Mouse (Mus musculus) liver, embryonic 15.5 days (tissue): ENCODE measurements at regions not wholly inside any gene's neighbourhood (a gene's known extent, or its start where the extent isn't known, plus 50 kb on each side); places are given as distances from the start of the nearest gene placed in this dataset.

Source experiments
- ATAC-seq: fragments of 200-750 bp; cut with Nextera tagmentation; 2 replicates; pipeline ENCODE4 v1.8.0; 2017; ENCODE audit warnings: moderate number of reproducible peaks, mild to moderate bottlenecking, moderate library complexity; ENCODE audit not compliant: insufficient read depth
- H3K27ac ChIP-seq: fragments of 300-500 bp; sonication (generic); replicated peaks from 2 replicates; pipeline ENCODE4 v1.5.1; 2015; ENCODE audit warnings: mild to moderate bottlenecking, inconsistent platforms
- H3K27me3 ChIP-seq: fragments of 300-500 bp; sonication (generic); 2 replicates; pipeline ENCODE4 v1.6.1; 2015; ENCODE audit warnings: mild to moderate bottlenecking, inconsistent platforms
- H3K36me3 ChIP-seq: fragments of 300-500 bp; sonication (generic); replicated peaks from 2 replicates; pipeline ENCODE4 v1.6.1; 2015; ENCODE audit warnings: moderate library complexity, mild to moderate bottlenecking, inconsistent platforms
- H3K4me1 ChIP-seq: fragments of 300-500 bp; sonication (generic); replicated peaks from 2 replicates; pipeline ENCODE4 v1.6.1; 2015; ENCODE audit warnings: inconsistent platforms
- H3K4me2 ChIP-seq: fragments of 300-500 bp; sonication (generic); 2 replicates; pipeline ENCODE4 v1.6.1; 2015; ENCODE audit warnings: moderate library complexity, mild to moderate bottlenecking, inconsistent platforms
- H3K4me3 ChIP-seq: fragments of 300-500 bp; sonication (generic); replicated peaks from 2 replicates; pipeline ENCODE4 v1.5.1; 2015; ENCODE audit warnings: mild to moderate bottlenecking, inconsistent platforms
- H3K9ac ChIP-seq: fragments of 300-500 bp; sonication (generic); 2 replicates; pipeline ENCODE4 v1.6.1; 2015; ENCODE audit warnings: moderate library complexity, mild to moderate bottlenecking, inconsistent platforms
- H3K9me3 ChIP-seq: fragments of 300-500 bp; sonication (generic); replicated peaks from 2 replicates; pipeline ENCODE4 v1.6.1; 2016; ENCODE audit warnings: inconsistent platforms
- WGBS: fragments of 180-500 bp; shearing (Covaris S2); methylation state at CpG from one replicate; pipeline ENCODE4 v1.1.7; 2015; ENCODE audit warnings: mixed read lengths; ENCODE audit not compliant: insufficient replicate concordance; 5-methylcytosine and 5-hydroxymethylcytosine counted together

DNA sequence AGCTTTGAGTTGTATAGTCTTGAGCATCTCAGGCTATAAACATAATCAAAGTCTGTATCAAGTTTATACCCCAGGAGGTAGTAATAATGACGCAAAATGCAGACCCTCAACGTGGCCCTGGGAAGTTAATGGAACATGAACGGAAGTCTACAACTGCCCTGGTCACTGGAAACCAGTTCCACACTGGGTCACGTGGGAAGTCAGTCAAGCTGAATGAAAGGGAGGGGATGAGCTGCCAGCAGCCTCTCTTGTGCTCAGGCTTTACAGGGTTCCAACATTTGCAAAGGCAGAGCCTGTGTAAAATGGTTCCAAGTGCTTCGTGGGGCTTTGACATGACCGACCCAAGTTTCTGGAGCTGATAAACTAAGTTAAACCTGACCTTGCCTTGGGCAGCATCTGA is 229.4 kb downstream of the Lnpk start:
- ATAC-seq, result no peak
- Histone ChIP-seq H3K9me3 (no peaks in the 10 kb centered on the region), H3K36me3 (no peaks in the 10 kb centered on the region)

DNA sequence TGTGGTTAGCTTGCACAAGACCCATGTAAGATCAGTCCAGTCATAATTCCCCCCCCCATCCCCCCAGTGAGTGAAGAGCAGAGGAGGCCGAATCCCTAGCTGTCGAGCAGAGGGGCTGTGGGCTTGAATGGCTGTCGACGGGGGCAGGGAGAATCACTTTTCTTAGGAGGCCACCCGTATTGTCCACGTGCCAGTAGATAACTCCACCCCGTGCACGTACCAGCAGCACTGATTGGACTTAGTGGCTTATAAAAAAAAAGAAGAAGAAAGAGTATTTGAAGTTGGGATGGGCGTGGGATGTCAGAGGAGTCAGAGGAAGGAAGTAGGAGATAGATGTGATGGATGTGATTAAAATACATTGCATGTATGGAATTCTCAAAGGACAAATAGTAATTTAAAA is 272.9 kb downstream of the Lnpk start:
- Histone ChIP-seq H3K27me3 (no peaks in the 10 kb centered on the region), H3K9me3 (no peaks in the 10 kb centered on the region), H3K4me1 (no peaks in the 10 kb centered on the region), H3K4me2 (no peak overlapping the region), H3K9ac (no peak overlapping the region), H3K4me3 (no peak overlapping the region), H3K36me3 (no peaks in the 10 kb centered on the region), H3K27ac (no peak overlapping the region)
- no peak for ATAC-seq
- 65% methylated on average over 9 of the region's 9 CpGs for WGBS

More for the DNA sequence above, 229.4 kb downstream of the Lnpk start:
- Histone ChIP-seq H3K4me3 (no peak overlapping the region), H3K27me3 (no peaks in the 10 kb centered on the region), H3K27ac (no peak overlapping the region), H3K9ac (no peak overlapping the region), H3K4me1 (no peaks in the 10 kb centered on the region), H3K4me2 (no peak overlapping the region)
- 62% methylated on average over 6 of the region's 6 CpGs for WGBS

DNA sequence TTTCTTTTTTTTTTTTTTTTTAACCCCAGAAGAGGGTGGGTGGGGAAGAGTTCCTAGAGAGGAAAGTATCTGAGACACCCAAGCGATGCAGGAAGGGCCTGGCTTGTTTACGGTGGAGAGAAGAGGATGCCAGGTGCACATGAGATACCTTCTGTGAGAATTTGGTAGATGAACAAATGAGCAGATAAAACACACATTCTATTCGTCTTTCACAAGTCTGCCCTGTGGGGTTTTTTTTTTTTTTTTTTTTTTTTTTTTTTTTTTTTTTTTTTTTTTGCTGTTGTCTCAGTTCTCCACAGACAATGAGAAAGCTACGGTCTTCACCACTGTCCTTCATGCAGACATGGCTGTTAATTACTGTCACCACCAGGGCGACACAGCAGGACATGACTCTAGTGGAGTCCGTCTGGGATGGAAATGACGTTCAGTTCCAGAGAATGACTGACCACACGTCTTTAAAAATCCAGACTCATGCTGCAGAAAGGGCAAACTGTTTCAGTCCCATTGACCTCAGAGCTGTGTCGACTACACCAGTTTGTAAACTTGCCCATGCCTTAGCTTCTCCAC is 278.3 kb downstream of the Lnpk start:
- 14% methylated on average over 9 of the region's 9 CpGs for WGBS
- H3K4me2 ChIP-seq, result no peak overlapping the region

DNA sequence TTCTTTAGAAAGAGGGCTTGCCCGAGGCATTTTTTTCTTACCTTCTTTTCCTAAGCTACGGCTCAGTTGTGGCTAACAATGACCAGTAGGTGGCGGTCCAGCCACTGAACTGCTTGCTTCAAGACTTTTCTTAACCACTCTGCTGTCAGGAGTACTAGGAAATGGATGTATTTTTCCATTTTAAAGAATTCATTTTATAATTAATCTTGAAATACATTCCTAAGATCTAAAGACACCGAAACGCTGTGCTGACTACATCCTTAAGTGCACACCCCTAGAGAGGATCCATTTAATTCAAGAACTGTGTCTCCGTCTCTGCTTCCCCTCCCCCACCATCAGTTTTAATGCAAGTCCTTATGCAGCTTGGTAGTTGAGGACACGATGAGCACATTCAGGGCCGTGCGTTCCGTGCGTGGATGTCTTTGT is 278.9 kb downstream of the Lnpk start:
- no peak overlapping the region for H3K4me3 ChIP-seq

More for the DNA sequence above, 278.3 kb downstream of the Lnpk start:
- Histone ChIP-seq H3K4me3 (no peak overlapping the region), H3K9ac (no peak overlapping the region), H3K4me1 (no peaks in the 10 kb centered on the region), H3K27ac (no peak overlapping the region), H3K9me3 (no peaks in the 10 kb centered on the region), H3K36me3 (no peaks in the 10 kb centered on the region), H3K27me3 (0 out of 2 replicates have a peak, but pooled peaks cover 5% of the 10 kb centered on the region)
- ATAC-seq, result no peak

DNA sequence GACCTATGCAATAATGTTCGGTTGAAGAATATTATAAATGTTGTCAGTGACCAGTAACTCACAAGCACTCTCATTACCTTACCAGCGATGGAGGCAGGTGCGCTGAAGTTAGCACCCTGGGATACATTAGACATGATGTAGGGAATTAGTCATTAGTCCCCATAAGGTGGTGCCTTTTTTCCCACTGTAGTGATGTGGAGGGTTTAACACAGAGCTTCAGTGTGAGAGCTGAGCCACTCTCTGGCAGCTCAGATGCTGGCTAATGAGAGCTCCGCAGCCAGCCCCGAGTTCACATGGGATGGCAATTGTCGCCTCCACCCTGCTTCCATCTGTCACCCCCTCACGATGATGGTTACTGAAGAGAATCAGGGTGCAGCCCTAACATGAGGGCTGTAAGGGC is 286.6 kb downstream of the Lnpk start:
- no peaks in the 10 kb centered on the region for H3K36me3 ChIP-seq
- 71% methylated on average over 7 of the region's 7 CpGs for WGBS
- no peak overlapping the region for H3K4me2 ChIP-seq
- no peak overlapping the region for H3K4me3 ChIP-seq
- H3K9me3 ChIP-seq, result no peaks in the 10 kb centered on the region
- no peaks in the 10 kb centered on the region for H3K4me1 ChIP-seq
- H3K27ac ChIP-seq, result no peak overlapping the region
- no peak for ATAC-seq
- no peaks in the 10 kb centered on the region for H3K27me3 ChIP-seq
- H3K9ac ChIP-seq, result no peak overlapping the region

More for the DNA sequence above, 278.9 kb downstream of the Lnpk start:
- 2% methylated on average over 11 of the region's 11 CpGs for WGBS
- Histone ChIP-seq H3K36me3 (no peaks in the 10 kb centered on the region), H3K9ac (no peak overlapping the region), H3K27ac (no peak overlapping the region), H3K4me1 (no peaks in the 10 kb centered on the region), H3K4me2 (0 out of 2 replicates have a peak overlapping the region, but pooled peaks have one; percentile 8), H3K27me3 (0 out of 2 replicates have a peak, but pooled peaks cover 5% of the 10 kb centered on the region), H3K9me3 (no peaks in the 10 kb centered on the region)
- no peak for ATAC-seq

DNA sequence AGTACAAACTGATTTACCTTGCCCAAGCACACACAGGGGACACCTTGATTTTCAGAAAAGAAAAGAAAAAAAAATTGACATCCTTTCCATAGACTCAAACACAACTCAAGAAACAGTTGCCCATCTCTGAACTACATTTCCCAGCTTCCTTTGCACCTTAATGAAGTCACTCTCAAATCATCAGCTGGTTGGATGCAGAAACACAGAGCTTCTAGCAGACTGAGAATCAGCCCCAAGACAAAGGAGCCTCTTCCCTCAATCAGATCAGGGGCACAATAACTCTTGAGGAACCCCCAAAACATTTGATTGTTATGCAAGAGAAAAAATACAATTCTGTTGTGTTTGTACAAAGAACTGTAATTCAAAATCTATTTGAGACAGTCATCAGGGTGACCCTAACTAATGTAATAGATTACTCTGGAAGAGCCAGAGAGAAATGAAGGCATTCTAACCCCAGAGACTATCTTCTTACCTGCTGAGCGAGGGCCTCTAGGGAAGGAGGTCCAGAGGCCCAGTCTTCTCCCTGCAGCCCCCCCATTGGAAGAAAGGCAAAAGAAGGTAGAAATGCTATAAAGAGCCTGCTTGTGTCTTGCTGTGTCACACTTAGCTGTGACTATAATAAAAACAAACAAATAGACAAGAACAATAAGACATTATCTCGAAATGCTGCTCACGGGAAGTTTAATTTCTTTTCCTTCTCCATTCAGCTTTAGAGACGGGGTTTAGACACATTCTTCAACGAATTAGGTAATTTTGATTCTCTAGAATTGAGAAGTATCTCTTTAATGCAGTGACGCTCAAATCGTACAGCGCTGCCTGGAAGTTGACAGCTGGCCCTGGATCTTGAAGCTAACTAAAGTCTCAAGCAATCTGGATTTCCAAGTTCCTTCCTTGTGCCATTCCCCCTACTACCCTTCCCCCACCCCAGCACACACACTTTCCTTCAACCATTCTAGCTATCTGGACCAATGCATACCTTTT is 287.5 kb downstream of the Lnpk start:
- Histone ChIP-seq H3K4me3 (no peak overlapping the region), H3K9me3 (no peaks in the 10 kb centered on the region), H3K36me3 (no peaks in the 10 kb centered on the region), H3K27me3 (no peaks in the 10 kb centered on the region), H3K4me2 (no peak overlapping the region), H3K4me1 (no peaks in the 10 kb centered on the region), H3K9ac (no peak overlapping the region), H3K27ac (no peak overlapping the region)
- 68% methylated on average over 8 of the region's 8 CpGs for WGBS
- no peak for ATAC-seq

DNA sequence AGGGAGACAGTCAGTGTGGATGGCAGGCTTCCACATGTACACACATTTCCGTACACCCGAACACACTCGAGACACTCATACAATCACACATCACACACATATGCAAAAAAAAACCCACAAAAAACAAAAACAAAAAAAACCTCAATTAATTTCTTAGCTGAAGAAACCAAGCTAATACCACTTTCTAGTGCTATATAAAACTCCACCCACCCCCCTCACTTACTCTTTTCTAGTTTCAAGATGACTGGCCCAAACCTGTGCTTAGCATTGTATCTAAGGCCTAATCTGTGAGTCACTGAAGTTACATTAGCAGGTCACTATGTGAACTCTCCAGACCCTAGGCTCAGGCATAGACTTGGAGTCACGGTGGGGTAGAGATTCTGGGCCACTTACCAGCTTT is 293.6 kb downstream of the Lnpk start:
- H3K9me3 ChIP-seq, result no peaks in the 10 kb centered on the region
- 62% methylated on average over 4 of the region's 4 CpGs for WGBS
- no peaks in the 10 kb centered on the region for H3K36me3 ChIP-seq
- ATAC-seq, result no peak
- no peak overlapping the region for H3K4me3 ChIP-seq
- no peaks in the 10 kb centered on the region for H3K4me1 ChIP-seq
- H3K4me2 ChIP-seq, result no peak overlapping the region
- no peak overlapping the region for H3K27ac ChIP-seq
- no peak overlapping the region for H3K9ac ChIP-seq
- H3K27me3 ChIP-seq, result no peaks in the 10 kb centered on the region

DNA sequence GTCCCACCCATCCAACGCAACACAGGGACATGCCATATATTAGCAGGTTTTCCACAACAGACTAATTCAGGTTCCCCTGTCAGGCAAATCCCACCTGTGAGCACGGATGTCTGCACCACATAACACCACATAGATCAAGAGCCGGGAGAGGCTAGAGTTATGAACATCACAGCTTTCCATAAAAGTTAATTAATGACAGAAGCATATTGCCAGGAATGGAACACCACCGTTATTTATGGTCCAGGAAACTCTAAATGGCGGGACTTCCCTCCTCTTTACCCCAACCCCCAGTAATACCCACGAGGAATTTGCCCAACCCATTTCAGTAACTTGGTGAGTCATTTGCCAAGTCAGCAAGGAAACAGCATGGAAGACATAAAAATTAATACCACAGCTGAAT is 314.3 kb downstream of the Lnpk start:
- Histone ChIP-seq H3K4me2 (no peak overlapping the region), H3K9ac (no peak overlapping the region), H3K27ac (no peak overlapping the region), H3K27me3 (no peaks in the 10 kb centered on the region), H3K36me3 (no peaks in the 10 kb centered on the region), H3K4me1 (no peaks in the 10 kb centered on the region), H3K9me3 (no peaks in the 10 kb centered on the region), H3K4me3 (no peak overlapping the region)
- no peak for ATAC-seq
- 61% methylated on average over 6 of the region's 6 CpGs for WGBS

DNA sequence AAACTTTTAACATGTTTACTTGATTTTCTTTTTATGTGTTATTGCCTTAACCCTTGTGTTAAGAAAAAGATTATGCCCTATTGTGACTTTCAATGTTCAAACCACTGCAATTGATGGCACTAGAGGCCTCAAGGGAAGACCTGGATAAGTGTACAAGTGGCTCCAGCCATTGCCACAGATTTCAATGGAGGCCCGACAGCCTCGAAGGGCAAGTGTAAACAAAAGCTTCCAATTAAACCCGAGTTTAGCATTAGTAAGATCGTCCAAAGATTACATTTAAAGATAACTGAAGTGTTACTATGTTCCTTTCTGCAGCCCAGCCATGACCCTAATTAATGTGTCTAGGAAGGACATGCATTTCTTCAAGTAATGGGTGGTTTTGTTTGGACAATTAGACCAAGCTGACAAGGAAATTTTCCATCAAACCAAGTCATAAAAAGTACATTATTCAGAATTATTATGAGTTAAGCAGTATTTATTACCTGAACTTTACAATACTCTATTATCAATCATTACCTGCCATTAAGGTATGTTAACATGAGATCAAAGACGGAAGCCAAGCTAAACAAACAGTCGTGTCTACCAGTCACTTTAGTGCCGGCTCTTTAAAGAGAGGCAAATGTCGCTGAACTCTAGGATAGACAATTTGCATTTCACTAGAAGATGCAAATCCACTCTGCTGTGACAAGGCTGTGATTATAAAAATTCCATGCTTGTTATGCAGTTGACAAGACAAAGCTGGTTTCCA is 322.0 kb downstream of the Lnpk start:
- Histone ChIP-seq H3K4me2 (no peak overlapping the region), H3K27me3 (no peaks in the 10 kb centered on the region), H3K4me1 (no peaks in the 10 kb centered on the region), H3K9ac (no peak overlapping the region), H3K36me3 (no peaks in the 10 kb centered on the region), H3K9me3 (no peaks in the 10 kb centered on the region), H3K4me3 (no peak overlapping the region), H3K27ac (no peak overlapping the region)
- 33% methylated on average over 8 of the region's 8 CpGs for WGBS
- no peak for ATAC-seq

DNA sequence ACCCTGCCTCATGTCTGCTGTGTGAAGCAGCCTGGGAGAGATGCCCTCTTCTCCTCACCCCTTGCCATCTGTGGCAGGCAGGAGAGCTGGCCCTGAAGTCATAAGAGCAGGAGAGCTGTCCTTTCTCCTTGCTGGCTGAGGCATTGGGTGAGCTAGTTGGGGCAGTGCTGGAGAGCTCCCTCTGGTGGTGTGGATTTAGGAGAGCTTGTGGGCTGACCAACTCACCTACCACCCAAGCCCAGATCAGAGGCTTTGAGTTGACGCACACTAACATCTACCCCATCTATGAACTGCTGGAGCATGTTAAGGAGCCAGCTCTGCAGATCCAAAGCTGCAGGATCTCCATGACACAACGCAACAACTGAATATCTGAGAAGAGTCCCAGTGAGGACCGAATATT is 331.7 kb downstream of the Lnpk start:
- H3K4me3 ChIP-seq, result no peak overlapping the region
- no peak overlapping the region for H3K27ac ChIP-seq
- no peaks in the 10 kb centered on the region for H3K27me3 ChIP-seq
- H3K4me1 ChIP-seq, result no peaks in the 10 kb centered on the region
- H3K9me3 ChIP-seq, result no peaks in the 10 kb centered on the region
- H3K9ac ChIP-seq, result no peak overlapping the region
- H3K4me2 ChIP-seq, result no peak overlapping the region
- 61% methylated on average over 3 of the region's 3 CpGs for WGBS
- ATAC-seq, result no peak
- H3K36me3 ChIP-seq, result no peaks in the 10 kb centered on the region

DNA sequence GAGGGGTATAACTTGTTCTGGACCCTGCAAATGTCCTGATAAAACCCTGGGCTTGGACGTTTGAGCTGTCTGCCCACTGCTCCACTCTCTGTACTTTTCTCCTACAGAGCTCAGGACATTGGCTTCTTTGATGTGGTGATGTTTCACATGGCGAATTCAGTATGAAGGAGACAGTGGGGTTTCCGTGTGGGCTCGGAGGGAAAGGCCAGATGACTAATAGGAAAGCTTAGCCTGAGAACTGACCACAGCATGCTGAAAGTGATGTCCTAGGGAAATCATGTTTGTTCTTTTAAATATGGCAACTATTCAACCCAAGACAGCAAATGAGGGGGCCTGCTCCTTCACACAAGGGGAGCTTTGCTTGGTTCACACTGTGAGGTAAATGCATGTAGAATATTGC is 332.6 kb downstream of the Lnpk start:
- Histone ChIP-seq H3K4me1 (no peaks in the 10 kb centered on the region), H3K27ac (no peak overlapping the region), H3K36me3 (no peaks in the 10 kb centered on the region), H3K4me3 (no peak overlapping the region), H3K27me3 (no peaks in the 10 kb centered on the region), H3K9me3 (no peaks in the 10 kb centered on the region), H3K4me2 (no peak overlapping the region), H3K9ac (no peak overlapping the region)
- ATAC-seq, result no peak
- WGBS, result 60% methylated on average over 4 of the region's 4 CpGs
